28 mouse cellular contexts compared by ENCODE assay signal in genomic region chr1:66646894-66647293, GRCm38 (mm10). TPM values are rescaled to one million over a fixed set of nuclear protein-coding genes. Genes with fewer than 3 reads are reported as not detected.
DNase-seq lines count a peak whose midpoint lies in the region; ATAC-seq and TF ChIP-seq lines count a peak whose summit lies in the region.
"Had no signal": no experiment of that assay in that cellular context is flagged by ENCODE, and none has a peak within 500 bp of the region (broad histone marks: within the 10 kb centered on the region; RNA-seq: fewer than 3 reads in every experiment).

No protein-coding gene starts in this region.

- peak; percentile 22; the same call in 1 of the 2 replicates for ATAC-seq in stomach, embryonic 15.5 days (ENCODE audit: insufficient read depth, low FRiP score, low read depth)
- no peak for ATAC-seq in stomach, postnatal 0 days (ENCODE audit: low FRiP score, low TSS enrichment)
- ATAC-seq in hindbrain, embryonic 11.5 days (ENCODE audit: low FRiP score): no peak
- ATAC-seq: CD4-positive, CD25-positive, alpha-beta regulatory T cell, adult 4 months; forebrain, embryonic 14.5 days; liver, embryonic 12.5 days; liver, postnatal 0 days had no signal

- H3K4me1 ChIP-seq in stomach, embryonic 15.5 days: no peaks in the 10 kb centered on the region
- no peaks in the 10 kb centered on the region for H3K4me1 ChIP-seq in stomach, postnatal 0 days (replicated peaks; ENCODE audit: control insufficient read depth, insufficient read depth)
- H3K4me1 ChIP-seq in hindbrain, embryonic 11.5 days (replicated peaks; ENCODE audit: control insufficient read depth, insufficient read depth, low read length): no peaks in the 10 kb centered on the region
- H3K4me1 ChIP-seq: heart, embryonic 13.5 days; liver, embryonic 12.5 days; midbrain, embryonic 12.5 days; neural tube, embryonic 12.5 days had no signal

- H3K4me3 ChIP-seq in stomach, embryonic 15.5 days (replicated peaks): no peak overlapping the region
- H3K4me3 ChIP-seq in stomach, postnatal 0 days (ENCODE audit: low read depth, low read length): no peak overlapping the region
- H3K4me3 ChIP-seq in hindbrain, embryonic 11.5 days (ENCODE audit: low read depth, low read length): no peak overlapping the region
- H3K4me3 ChIP-seq: heart, adult 2 months; heart, embryonic 13.5 days; liver, embryonic 12.5 days; megakaryocyte, embryonic 14.5 days; midbrain, embryonic 12.5 days; myocyte; neural tube, embryonic 12.5 days had no signal

- no peak for TF ChIP-seq EP300 in stomach, postnatal 0 days (optimal IDR thresholded peaks at IDR 0.05)

- H3K27me3 ChIP-seq in stomach, embryonic 15.5 days (replicated peaks): no peaks in the 10 kb centered on the region
- no peaks in the 10 kb centered on the region for H3K27me3 ChIP-seq in stomach, postnatal 0 days (ENCODE audit: control insufficient read depth, insufficient read depth, low read length)
- H3K27me3 ChIP-seq in hindbrain, embryonic 11.5 days (ENCODE audit: control insufficient read depth, insufficient read depth, low read length): no peaks in the 10 kb centered on the region
- H3K27me3 ChIP-seq: heart, embryonic 13.5 days; liver, embryonic 12.5 days; megakaryocyte, embryonic 14.5 days; midbrain, embryonic 12.5 days; neural tube, embryonic 12.5 days had no signal

- no peak overlapping the region for H3K9ac ChIP-seq in stomach, embryonic 15.5 days
- H3K9ac ChIP-seq in stomach, postnatal 0 days (ENCODE audit: low read length): no peak overlapping the region
- no peak overlapping the region for H3K9ac ChIP-seq in hindbrain, embryonic 11.5 days (ENCODE audit: low read depth, low read length)
- H3K9ac ChIP-seq: heart, embryonic 13.5 days; hindbrain, embryonic 14.5 days; liver, embryonic 12.5 days; liver, postnatal 0 days; midbrain, embryonic 12.5 days; neural tube, embryonic 12.5 days had no signal

- no peak overlapping the region for H3K27ac ChIP-seq in stomach, embryonic 15.5 days
- no peak overlapping the region for H3K27ac ChIP-seq in stomach, postnatal 0 days (replicated peaks)
- no peak overlapping the region for H3K27ac ChIP-seq in hindbrain, embryonic 11.5 days (ENCODE audit: low read depth, low read length)
- H3K27ac ChIP-seq: heart, adult 2 months; heart, embryonic 13.5 days; hindbrain, embryonic 14.5 days; kidney, postnatal 0 days; liver, embryonic 12.5 days; midbrain, embryonic 12.5 days; neural tube, embryonic 12.5 days had no signal

- H3K9me3 ChIP-seq in stomach, embryonic 15.5 days: no peaks in the 10 kb centered on the region
- no peaks in the 10 kb centered on the region for H3K9me3 ChIP-seq in stomach, postnatal 0 days (ENCODE audit: control insufficient read depth, low read length)
- H3K9me3 ChIP-seq in hindbrain, embryonic 11.5 days (ENCODE audit: control insufficient read depth, low read length): no peaks in the 10 kb centered on the region
- H3K9me3 ChIP-seq: heart, embryonic 13.5 days; liver, embryonic 12.5 days; megakaryocyte, embryonic 14.5 days; midbrain, embryonic 12.5 days; neural tube, embryonic 12.5 days had no signal

- DNase-seq in heart, adult 18-20 months: peak; percentile 14 to 22
- DNase-seq in heart, postnatal 25 days (ENCODE audit: low spot score): no peak
- DNase-seq in stomach, postnatal 0 days (ENCODE audit: low spot score): no peak
- peak; percentile 49 for DNase-seq in adrenal gland, postnatal 14 days
- DNase-seq in hindbrain, embryonic 11.5 days (ENCODE audit: low spot score): no peak
- DNase-seq in frontal cortex, postnatal 14 days (ENCODE audit: low spot score in 2 of 2): no peak
- DNase-seq: cerebellum, adult 8-10 months; cerebellum, postnatal 25 days; gastrocnemius, postnatal 25 days; kidney, adult 8-10 months; kidney, postnatal 4 days; layer of hippocampus, postnatal 36 days; left cerebral cortex, postnatal 4 days; liver, postnatal 0 days; lung, postnatal 4 days; spleen, adult 18-20 months had no signal

- intact Hi-C loops in heart, postnatal 25 days (cut with DNase I): no loop called here

- H3K4me2 ChIP-seq in stomach, embryonic 15.5 days: no peak overlapping the region
- no peak overlapping the region for H3K4me2 ChIP-seq in stomach, postnatal 0 days (replicated peaks; ENCODE audit: low read depth)
- no peak overlapping the region for H3K4me2 ChIP-seq in hindbrain, embryonic 11.5 days (replicated peaks; ENCODE audit: low read depth, low read length)
- H3K4me2 ChIP-seq: heart, embryonic 13.5 days; hindbrain, embryonic 14.5 days; liver, embryonic 12.5 days; midbrain, embryonic 12.5 days; neural tube, embryonic 12.5 days had no signal

- no peaks in the 10 kb centered on the region for H3K36me3 ChIP-seq in stomach, embryonic 15.5 days
- H3K36me3 ChIP-seq in stomach, postnatal 0 days (ENCODE audit: control insufficient read depth, insufficient read depth, low read length): no peaks in the 10 kb centered on the region
- H3K36me3 ChIP-seq in hindbrain, embryonic 11.5 days (ENCODE audit: control insufficient read depth, insufficient read depth, low read length): no peaks in the 10 kb centered on the region
- H3K36me3 ChIP-seq: heart, embryonic 13.5 days; liver, embryonic 12.5 days; midbrain, embryonic 12.5 days; neural tube, embryonic 12.5 days had no signal

- TF ChIP-seq CTCF in stomach, postnatal 0 days (IDR thresholded peaks at IDR 0.05; ENCODE audit: low read depth): no peak

RNA-seq across cellular contexts. Expression of gene Rpe, which starts 53.7 kb away (rescaled TPM):
- 10 to 100 TPM; 12.3 to 13.1 TPM for total RNA-seq in heart, adult 18-20 months (2021)
- total RNA-seq in heart, postnatal 25 days (2021): 10 to 100 TPM; 12.2 to 13.8 TPM
- polyA plus RNA-seq in stomach, embryonic 15.5 days (2015; fragmentation: Nextera tagmentation; extraction: Ambion mirVana): 51.5 and 58.4 TPM in 2 replicates
- 30.8 and 31.5 TPM in 2 replicates for polyA plus RNA-seq in stomach, postnatal 0 days (2015; fragmentation: Nextera tagmentation; extraction: Ambion mirVana)
- 67.9 and 71.7 TPM in 2 replicates for total RNA-seq in adrenal gland, postnatal 14 days (2021)
- 52.0 and 59.1 TPM in 2 replicates for polyA plus RNA-seq in hindbrain, embryonic 11.5 days (2014; fragmentation: Nextera tagmentation; extraction: Ambion mirVana)

Comparison
In these comparisons a context has a peak if more than half of its experiments do, and no peak if none do; other contexts are left out.
1. DNase-seq: peak in heart, adult 18-20 months (2 of 2) and adrenal gland, postnatal 14 days (single experiment); none in heart, postnatal 25 days (single experiment), stomach, postnatal 0 days (single experiment), hindbrain, embryonic 11.5 days (single experiment) and frontal cortex, postnatal 14 days (0 of 2).